Mouse (Mus musculus) layer of hippocampus, postnatal 36 days (tissue): ENCODE measurements around the gene Amotl2. TPM values are rescaled to one million over a fixed set of nuclear protein-coding genes. Genes with fewer than 3 reads are reported as not detected.
"Not testable (repeated sequence)": the region's sequence is repeated elsewhere in the genome, so short reads cannot be mapped to it uniquely, and the experiment has no call there.

ENCODE experiments used
- DNase-seq, 2 experiments: peaks; one replicate each; pipeline ENCODE4 v3.0.0; 2022
- total RNA-seq, 2 experiments: library from RNA; stranded (reverse); gene quantifications; 2 replicates each; pipeline ENCODE4 v1.2.3; 2021

Gene Amotl2
- total RNA-seq, 2 experiments from 2014 or later, result 17.2 to 18.6 TPM

DNA sequence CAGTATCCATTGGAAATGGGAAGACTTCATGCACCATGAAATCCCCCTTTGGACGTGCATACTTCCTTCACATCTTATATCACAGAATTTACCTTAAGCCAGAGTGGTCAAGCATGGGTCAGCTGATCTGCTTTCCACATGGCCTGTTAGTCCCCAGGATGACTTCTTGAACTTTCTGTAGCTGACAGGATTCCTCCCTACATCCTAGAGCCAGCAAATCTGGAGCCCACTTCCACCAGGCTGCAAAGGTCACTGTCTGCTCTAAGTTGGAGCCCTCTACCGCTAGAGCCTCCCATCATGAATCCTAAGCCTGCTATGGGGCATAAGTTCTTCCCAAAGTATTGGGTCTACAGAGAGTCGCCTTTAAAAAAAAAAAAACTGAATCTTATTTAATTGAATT lies 18.8 kb downstream of the Amotl2 start:
- DNase-seq, result no peak

DNA sequence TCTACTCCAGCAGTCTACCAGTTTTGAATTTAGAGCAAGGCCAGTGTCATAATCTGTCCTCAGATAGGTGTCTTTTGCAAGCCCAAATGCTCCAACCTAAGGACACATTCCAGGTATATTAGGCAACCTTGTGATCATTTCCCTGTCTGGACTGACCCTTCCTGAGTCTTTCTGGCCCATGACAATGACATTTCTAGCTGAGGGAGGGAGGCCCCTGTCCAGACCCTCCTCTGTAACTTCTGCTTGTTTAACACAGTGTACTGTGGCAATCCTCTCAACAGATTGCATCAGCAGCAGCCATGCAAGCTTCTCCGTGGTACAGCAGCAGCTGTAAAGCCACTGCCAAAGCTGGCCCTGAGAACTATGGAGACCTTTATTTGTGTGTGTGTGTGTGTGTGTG lies 19.5 kb downstream of the Amotl2 start:
- no peak for DNase-seq

DNA sequence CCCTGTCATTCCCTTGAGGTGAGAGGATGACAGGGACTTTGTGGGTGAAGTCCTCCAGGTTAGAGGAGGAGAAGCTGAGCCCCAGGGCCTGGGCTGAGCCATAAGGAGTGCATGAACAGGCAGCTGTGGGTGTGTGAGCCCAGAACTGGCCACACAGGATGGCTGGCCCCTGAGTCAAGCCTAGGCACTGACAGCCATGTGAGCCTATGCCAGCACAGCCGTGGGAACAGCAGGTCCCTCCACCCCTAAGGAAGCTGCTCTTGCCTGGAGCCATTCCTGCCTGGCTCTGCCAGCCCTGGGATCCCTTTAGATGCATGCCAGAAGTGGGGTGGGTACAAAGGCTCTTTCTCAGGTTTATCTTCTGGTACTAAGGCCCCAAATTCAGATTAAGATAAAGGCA lies 20.9 kb downstream of the Amotl2 start:
- no peak for DNase-seq

DNA sequence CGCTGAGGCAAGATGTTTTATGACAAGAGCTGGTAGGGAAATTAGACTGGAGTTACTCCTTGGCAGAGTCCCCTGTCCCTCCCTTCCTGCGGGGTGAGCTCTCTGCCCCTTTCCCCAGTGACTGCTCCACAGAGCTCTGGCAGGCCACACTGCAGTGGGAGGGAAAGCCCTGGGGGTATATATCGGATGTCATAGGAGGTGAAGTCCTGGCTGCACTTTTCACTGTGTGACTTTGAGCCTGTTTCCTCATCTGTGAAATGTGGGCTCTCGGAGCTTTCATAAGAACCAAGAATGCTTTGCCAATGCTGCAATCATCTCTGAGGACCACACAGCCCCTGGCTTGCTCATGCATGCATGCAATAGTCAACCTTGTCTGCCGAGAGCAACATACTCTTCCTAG lies 30.3 kb downstream of the Amotl2 start:
- no peak for DNase-seq

DNA sequence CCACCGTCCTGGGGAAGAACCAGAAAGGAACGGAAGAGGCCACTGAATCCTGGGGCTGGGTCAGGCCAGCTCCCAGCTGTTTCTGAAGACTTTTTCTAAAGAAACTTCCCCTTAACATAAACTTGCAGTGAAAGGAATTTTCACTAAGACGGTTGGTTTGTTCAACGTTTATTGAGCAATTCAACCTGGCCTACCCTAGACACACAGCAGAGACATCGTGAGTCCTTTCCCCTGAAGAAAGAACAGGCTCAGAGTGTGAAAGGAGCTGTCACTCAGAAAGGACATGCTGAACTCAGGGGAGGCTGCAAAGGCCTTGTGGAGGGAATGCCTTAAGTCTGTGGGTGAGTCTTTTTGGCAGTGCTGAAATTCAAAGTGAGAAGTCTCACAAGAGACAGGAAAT lies 31.4 kb downstream of the Amotl2 start:
- DNase-seq, result no peak

DNA sequence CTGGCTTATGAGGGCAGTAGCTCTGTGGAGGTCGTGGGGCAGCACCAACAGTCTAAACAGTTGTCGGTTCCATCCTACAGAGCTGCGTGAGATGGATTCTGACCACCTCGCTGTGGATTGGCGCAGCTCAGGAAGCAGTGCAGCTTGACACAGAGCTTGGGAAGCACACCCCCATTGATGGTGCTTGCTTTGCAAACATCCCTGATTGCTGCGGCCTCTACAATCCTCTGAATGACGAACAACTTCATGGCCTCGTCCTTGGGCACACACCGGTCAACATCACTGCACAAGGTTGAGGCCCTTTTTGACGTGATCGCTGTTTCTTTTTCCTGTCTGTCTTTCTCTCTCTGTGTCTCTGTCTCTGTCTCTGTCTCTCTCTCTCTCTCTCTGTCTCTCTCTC lies 32.7 kb downstream of the Amotl2 start:
- DNase-seq, result no peak

DNA sequence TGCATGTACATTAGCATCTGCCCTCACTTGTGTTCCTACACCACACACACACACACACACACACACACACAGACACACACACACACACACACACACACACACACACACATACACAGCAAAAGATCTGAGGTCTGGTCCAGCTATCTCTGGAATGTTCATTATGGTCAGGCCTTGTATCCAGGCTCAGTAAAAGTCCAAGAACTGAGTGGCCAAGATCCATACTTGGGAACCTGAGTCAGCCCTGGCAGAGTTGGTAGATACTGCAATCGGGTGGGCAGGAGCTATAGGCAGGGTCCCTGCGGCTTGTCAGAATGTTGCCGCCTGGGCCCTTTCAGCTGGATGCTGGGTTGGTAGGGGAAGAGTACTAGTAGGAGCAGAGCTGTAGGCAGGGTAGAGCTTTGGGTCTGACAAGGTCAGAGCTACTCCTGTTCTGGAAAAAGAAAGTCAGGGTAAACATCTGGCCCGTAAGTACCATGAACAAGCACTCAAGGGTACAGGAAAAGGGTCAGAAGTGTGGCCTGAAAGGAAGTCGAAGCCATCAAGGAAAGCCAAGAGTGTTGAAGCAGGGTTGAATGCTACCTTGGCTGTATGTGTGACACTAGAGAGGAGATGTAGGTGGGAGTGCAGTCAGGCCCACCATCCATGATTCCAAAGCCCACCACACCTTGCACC lies 35.3 kb downstream of the Amotl2 start:
- DNase-seq, result no peak

DNA sequence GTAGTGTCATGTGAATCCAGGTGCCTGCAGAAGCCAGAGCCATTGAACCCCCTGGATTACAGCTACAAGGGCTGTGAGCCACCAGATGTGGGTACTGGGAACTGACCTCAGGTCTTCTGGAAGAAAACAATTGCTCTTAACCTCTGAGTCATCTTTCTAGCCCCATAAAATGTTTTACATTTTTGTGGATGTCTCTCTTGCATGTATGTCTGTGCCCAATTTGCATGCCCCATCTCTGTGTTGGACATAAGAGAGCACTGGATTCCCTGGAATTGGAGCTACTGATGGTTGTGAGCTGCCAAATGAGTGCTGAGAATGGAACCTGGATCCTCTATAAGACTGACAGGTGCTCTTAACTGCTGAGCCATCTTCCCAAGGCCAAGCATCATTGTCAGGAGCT lies 36.8 kb downstream of the Amotl2 start:
- DNase-seq, result no peak

DNA sequence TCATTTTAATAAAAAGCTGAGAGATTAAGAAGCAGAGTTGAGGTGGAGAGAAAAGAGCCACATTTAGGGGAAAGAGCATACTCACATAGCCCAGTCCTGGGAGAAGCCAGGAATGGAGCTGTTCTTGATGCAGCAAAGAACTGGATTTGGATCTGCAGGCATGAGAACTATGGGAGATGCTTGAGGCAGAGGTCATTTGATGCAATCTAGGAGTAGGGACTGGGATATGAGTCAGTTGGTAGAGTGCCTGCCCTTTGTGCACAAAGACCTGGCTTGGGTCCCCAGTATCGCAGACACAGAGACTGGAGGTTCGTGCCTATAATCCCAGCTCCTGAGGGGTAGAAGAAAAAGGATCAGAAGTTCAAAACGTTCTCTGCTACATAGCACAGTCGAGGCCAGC lies 38.7 kb downstream of the Amotl2 start:
- no peak for DNase-seq

DNA sequence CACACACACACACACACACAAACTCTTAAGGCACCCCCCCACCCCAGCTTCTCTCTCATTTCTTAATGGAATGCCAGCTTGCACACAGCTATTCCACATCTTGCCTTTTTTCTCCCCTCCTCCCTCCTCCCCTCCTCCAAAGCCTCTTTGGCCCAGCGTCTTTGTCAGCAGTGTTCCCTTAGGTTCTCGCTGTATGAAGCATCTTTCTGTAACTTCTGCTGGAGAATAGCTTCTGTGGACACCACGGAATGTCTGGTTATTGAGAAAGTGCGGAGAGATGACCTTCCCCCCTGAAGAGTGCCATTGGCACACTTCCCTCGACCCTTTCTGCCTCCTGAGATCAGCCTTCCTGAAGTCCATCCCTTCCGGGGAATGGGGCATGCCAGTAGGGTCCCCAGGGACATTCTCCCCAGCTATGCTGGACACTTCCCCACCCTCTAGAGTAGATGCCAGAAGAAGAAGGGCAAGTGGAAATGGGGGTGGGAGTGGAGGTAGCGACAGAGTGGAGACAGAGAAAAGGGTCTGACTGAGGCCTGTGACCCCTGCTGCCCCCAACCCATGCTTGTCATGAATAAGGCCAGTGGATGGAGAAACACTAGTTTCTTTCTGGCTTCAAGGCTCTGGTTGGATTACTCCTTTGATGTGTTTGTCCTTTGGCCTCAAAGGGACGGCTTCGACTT lies 39.3 kb downstream of the Amotl2 start:
- no peak for DNase-seq

DNA sequence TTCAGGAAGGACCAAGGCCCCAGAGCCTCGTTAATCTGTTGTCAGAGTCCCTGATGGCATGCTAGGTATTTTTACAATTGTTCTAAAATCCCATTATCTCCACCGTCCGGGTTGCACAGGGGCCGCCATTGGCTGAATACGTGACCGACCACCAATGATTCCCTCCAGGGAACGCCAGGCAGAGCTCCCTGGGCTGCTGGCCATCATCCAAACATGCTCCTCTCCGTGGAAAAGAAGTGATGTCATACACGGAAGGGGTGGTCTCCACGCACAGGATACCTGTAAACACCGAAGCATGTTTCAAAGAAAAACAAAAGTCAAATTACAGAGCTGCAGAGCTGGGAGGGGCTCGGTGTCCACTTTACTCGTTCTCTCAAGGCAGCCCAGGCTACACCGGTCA lies 39.9 kb downstream of the Amotl2 start:
- no peak for DNase-seq

DNA sequence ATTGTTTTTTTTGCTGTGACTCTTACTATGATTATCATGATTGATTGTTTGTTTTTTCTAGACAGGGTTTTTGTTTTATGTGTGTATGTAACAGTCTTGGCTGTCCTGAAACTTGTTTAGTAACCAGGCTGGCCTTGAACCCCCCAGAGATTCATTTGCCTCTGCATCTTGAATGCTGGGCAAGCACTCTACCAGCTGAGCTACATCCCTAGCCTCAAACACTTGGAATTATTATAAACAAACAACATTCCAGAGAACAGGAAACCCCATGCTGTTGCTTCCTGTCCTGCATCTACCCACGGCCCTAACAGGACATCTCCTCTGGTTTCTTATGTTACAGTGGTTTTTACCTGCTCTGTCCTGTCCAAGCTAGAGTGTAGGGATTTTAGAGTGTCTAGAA lies 42.4 kb downstream of the Amotl2 start:
- DNase-seq, result no peak

DNA sequence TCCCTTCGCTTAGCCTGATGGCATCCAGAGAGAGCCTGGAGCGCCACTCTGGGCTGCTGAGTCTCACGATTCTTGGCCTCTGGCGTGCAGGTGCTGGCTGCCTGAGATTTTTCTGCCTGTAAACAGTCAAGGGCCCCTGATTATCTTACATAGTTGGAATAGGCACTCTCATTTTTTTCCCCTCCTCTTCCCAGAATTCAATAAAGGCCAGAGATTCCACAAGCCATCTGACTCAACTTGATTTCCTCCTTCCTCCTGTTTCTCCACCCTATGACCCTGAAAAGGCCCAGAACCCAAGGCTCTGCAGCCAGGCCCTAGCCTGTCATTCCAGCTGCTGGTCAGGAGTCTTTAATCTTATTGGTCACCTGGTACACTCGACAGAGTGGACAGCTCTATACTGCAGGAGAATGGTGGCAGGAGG lies 43.1 kb downstream of the Amotl2 start:
- no peak for DNase-seq

DNA sequence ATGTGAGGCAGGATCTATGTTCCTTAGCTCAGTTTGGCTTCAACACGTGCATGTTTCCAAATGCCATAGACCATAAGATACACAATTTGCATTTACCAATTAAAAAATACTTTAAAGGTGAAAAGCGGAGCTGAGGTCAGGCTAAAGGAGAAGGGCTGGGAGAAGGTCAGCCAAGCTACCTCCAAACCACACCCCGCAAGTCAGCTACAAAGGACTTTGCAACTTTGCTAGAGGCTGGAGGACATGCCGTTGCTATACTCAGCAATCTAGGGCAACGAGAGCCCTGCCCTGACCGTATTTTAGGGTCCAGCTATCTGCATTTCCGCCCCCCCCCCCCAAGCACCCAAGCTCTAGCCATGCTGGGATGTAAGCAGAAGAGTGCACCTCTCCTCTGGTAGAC lies 45.1 kb downstream of the Amotl2 start:
- DNase-seq, result no peak

DNA sequence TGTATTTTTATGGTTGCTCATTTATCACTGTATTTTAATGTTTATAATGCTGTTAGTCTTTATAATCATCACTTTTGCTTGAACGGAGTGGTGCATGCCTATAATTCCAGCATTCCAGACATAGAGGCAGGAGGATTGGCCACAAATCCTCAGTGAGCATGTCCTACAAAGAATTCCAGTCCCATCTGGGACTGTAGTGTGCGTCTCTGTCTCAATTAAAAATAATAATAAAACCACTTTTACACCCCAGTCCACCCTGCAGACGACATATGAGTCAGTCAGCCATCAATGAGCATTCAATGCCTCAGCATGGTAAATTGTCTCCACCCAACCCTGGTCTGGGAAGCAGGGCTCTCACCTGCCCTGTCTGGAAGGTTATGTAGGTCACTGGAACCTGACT lies 46.4 kb downstream of the Amotl2 start:
- no peak for DNase-seq

DNA sequence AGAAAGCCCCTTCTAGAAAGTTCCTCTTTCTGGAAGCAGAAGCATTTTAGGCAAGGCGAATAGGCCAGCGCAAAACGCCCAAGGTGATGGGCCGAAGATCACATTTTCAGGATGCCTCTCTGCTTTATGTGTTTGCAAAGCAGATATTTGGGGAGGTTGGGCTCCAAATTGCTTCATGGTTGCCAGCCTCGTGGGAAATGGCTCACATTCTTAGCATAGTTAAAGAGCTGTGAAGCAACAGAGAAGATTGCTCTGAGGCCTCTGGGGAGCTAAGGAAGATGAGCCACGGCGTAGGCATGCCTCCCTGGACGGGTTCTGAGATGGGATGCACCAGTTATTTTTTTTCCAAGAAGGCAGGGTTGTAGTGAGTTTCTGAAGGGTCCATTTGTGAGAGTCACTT lies 47.0 kb downstream of the Amotl2 start:
- DNase-seq, result no peak

DNA sequence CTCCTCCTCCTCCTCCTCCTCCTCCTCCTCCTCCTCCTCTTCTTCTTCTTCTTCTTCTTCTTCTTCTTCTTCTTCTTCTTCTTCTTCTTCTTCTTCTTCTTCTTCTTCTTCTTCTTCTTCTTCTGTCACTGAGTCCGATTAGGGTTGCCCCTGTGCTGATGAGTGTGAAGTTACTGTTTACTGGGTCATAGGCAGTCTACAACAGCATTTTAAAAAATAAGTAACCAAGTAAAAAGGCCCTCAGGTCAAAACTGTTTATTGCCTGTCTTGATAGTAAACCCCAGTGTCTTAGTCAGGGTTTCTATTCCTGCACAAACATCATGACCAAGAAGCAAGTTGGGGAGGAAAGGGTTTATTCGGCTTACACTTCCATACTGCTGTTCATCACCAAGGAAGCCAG lies 48.1 kb downstream of the Amotl2 start:
- not testable (repeated sequence) for DNase-seq

DNA sequence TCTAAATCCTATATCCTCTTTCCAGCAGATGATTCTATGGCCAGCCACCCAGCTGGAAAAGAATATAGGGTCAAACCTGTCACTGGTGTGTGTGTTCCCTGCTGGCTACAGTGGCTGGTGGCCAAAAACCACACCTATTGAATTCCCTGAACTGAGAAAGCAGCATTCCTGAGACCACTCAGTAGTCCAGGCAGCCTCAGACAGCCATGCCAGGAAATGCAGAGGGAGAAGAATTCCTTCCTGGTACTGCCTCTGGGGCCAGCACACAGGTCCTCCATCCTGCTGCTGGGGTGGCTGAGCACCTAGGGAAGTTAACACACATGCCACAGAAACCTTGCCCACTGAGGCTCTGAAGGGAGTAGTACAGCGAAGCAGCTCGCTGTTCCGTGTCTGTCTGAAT lies 50.3 kb downstream of the Amotl2 start:
- DNase-seq, result no peak

DNA sequence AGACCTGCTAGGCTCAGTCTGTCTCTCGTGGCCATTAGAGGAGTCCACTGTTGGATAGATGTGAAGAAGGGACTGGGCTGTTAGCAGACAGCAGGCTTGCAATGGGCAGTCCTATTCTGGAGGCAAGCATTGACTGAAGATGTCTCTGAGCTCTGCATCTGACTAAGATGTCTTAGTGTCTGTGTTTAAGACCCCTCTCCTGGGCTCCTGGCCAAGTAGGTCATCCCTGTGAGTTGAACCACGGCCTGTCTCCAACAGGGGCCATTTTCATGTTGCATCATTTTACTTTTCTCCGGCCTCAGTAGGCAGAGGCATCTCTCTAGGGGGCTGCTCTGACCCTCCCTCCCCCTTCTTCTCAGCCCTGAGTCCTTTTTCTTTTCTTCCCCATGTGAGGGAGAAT lies 52.8 kb downstream of the Amotl2 start:
- DNase-seq, result no peak

DNA sequence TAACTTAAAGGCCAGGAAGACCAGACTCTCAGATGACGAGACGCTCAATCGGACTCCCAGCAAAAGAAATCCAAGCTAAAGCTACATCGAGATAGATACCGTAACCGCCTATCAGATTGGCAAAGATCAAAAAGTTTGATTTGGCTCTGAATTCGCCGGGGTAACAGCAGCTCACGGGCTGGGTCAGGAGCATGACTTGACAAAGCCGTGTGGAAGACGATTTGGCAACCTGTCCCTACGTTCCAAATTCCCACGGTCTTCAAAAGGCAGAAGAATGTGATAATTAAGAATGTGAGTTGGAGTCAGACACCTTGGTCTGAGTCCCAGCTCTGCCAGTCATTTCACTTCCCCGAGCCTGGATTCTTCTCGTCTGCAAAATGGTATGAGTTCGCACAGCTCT lies 53.7 kb downstream of the Amotl2 start:
- no peak for DNase-seq

DNA sequence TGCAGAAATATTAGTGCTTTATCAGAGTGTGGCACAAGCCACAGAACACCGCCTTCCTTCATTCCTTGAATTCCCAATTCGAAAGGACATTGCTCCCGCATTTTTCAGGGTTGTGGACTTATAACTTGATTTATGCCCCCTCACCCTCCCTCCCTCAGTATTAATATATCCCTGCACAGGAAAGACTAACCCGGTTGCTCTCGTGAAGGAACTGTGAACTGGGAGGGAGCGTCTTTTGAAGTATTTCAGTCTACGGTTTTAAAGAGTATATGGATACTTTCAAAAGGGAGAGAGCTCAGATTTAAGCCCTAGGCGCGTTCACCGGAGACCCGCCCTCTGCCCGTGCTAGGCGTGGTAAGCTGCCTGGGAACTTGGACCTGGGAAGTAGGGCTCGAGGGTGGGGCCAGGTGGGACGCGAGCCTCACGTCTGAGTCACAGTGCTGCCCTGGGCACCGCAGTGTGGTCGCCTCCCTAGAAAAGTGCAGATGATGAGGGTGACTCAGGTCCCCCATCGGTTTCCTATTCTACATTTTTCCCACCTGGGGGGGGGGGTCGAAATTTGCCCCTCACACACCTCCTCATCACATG lies 54.9 kb downstream of the Amotl2 start:
- DNase-seq, result no peak

DNA sequence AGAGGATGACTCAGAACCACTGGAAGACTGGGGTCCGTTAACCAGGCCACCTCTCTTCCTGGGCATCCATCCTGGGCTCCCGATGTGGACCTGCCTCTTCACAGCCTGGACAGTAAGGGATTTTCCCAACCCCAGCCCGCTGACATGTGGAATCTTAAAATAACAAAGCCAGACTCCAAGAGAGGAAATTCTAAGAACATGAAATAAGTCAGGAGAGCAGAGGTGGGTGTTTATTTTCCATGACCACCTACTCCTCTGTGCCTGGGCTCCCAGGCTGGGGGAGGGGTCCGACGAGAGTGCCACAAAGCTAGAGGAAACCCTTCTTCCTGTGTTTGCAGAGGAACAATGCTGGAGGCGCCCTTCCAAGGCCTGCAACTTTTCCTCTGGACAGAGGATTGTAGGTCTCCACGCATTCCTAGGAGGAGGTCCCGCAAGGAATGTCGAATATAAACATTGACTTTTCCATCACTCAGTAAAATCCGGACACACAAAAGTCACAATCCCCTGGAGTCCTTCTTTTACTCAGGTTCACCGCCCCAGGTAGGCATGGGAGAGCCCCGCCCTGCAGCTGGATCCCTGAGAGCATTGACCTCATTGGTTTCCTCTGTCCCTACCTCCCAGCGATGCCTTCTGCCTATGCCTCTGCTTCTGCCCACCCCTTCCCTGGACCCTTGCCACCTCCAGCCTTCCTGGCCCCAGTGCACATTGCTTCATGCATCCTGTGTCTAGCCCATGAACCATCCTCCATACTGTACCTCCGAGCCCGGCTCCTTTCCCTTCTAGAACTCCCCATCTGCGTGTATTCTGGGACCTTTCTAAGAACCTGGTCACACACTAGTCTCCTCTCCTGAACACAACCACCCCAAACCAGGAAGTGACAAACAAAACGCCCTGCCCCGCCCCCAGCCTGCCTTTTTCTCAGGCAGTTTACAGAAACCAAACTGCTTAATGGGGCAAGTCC lies 61.4 kb downstream of the Amotl2 start:
- no peak for DNase-seq

DNA sequence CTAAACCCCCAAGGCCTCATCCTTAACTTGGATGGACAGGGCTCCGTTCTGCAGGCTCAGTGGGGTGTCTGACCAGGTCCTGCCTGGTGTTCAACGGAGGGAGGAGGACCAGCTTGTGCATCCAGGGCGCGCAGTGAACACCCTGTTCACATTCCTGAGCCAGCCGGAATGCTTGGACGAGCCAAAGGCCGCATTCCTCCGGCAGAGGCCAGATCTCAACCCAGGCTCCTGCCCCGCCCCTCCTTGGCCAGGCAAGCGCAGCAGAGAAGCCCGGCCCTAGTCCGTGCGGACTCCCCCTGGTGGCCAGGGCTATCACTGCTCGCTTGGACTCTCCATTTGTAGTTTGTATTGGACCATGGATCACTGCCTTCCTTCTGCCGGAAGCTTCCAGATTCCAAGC lies 63.0 kb downstream of the Amotl2 start:
- peak; percentile 70 to 72 for DNase-seq
